Mouse (Mus musculus) kidney, postnatal 0 days (tissue): ENCODE measurements around the gene Tpbgl. TPM values are rescaled to one million over a fixed set of nuclear protein-coding genes. Genes with fewer than 3 reads are reported as not detected.
A peak's percentile ranks its signal among the peaks of the same experiment; 100 is the strongest.

Experiments used
- ATAC-seq: fragments of 200-750 bp; cut with Nextera tagmentation; replicated peaks from 2 replicates; pipeline ENCODE4 v1.8.0; 2017; ENCODE audit warnings: low read depth, moderate number of reproducible peaks, moderate TSS enrichment, moderate library complexity; ENCODE audit not compliant: low FRiP score
- DNase-seq: peaks from one replicate; pipeline ENCODE4 v3.0.0-alpha.2; 2016; ENCODE audit warnings: low spot score
- H3K27ac ChIP-seq: fragments of 300-500 bp; sonication (generic); 2 replicates; pipeline ENCODE4 v1.5.1; 2014; ENCODE audit warnings: mild to moderate bottlenecking
- H3K27me3 ChIP-seq: fragments of 300-500 bp; sonication (generic); 2 replicates; pipeline ENCODE4 v1.6.1; 2014; ENCODE audit warnings: low read length, mixed read lengths; ENCODE audit not compliant: insufficient read depth
- H3K36me3 ChIP-seq: fragments of 300-500 bp; sonication (generic); 2 replicates; pipeline ENCODE4 v1.6.1; 2014; ENCODE audit warnings: low read length, mixed read lengths; ENCODE audit not compliant: insufficient read depth
- H3K4me1 ChIP-seq: fragments of 300-500 bp; sonication (generic); replicated peaks from 2 replicates; pipeline ENCODE4 v1.6.1; 2014; ENCODE audit warnings: antibody characterized with exemption, low read length, mixed read lengths; ENCODE audit not compliant: insufficient read depth
- H3K4me2 ChIP-seq: fragments of 300-500 bp; sonication (generic); 2 replicates; pipeline ENCODE4 v1.6.1; 2014; ENCODE audit warnings: mild to moderate bottlenecking, low read length, moderate library complexity, mixed read lengths
- H3K4me3 ChIP-seq: fragments of 300-500 bp; sonication (generic); replicated peaks from 2 replicates; pipeline ENCODE4 v1.5.1; 2014; ENCODE audit warnings: low read depth, low read length
- H3K9ac ChIP-seq: fragments of 300-500 bp; sonication (generic); 2 replicates; pipeline ENCODE4 v1.6.1; 2014; ENCODE audit warnings: low read depth, low read length
- H3K9me3 ChIP-seq: fragments of 300-500 bp; sonication (generic); replicated peaks from 2 replicates; pipeline ENCODE4 v1.6.1; 2016; ENCODE audit warnings: low read length, inconsistent platforms, mixed read lengths
- CTCF ChIP-seq: IDR thresholded peaks from 2 replicates; pipeline ENCODE4 v1.5.1; 2016; ENCODE audit warnings: antibody characterized with exemption, low read depth, mild to moderate bottlenecking, moderate library complexity
- WGBS: fragments of 180-500 bp; shearing (Covaris S2); extraction: QIAGEN DNeasy Blood & Tissue Kit; methylation state at CpG from one replicate; pipeline ENCODE4 v1.1.7; 2014; 5-methylcytosine and 5-hydroxymethylcytosine counted together
- polyA plus RNA-seq: library from polyadenylated mRNA; unstranded; fragments of >200 nt; fragmentation: Nextera tagmentation; extraction: Ambion mirVana; gene quantifications from 2 replicates; pipeline ENCODE4 v1.2.1, GENCODE M21; 2015

Tpbgl gene
- polyA plus RNA-seq, 1 experiment from 2014 or later: 0.63 TPM

DNA sequence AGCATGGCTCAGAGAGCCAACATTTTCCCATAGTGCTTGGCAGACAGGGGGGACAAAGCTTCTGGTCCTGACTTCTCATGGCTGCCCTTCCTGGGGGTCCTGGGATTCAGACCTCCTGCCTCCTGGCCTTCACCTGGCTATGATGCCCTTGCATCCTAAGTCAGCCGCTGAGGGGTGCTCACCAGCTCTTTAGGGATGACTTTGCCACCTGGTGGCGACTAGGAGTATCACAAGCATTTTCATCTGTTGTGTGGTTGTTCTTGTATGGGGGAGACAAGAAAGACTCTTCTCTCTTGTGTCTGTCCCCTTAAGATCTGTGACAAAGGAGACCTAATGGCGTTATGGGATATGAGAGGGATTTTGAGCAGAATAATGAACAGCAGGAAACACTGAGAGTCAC lies 36.8 kb downstream of the Tpbgl start:
- WGBS: 11% methylated on average over 3 of the region's 3 CpGs
- Histone ChIP-seq H3K27ac (no peak overlapping the region), H3K27me3 (no peaks in the 10 kb centered on the region), H3K9me3 (no peaks in the 10 kb centered on the region), H3K9ac (no peak overlapping the region), H3K36me3 (peaks cover 25% of the 10 kb centered on the region; the same call in 1 of the 2 replicates), H3K4me2 (no peak overlapping the region), H3K4me1 (no peaks in the 10 kb centered on the region), H3K4me3 (no peak overlapping the region)
- DNase-seq: peak; percentile 78
- peak; percentile 87 for TF ChIP-seq CTCF
- ATAC-seq: no peak

- ATAC-seq (no peak), DNase-seq (no peak)
- Histone ChIP-seq H3K27me3 (no peaks in the 10 kb centered on the region), H3K27ac (no peak overlapping the region), H3K4me1 (no peaks in the 10 kb centered on the region), H3K9me3 (no peaks in the 10 kb centered on the region), H3K9ac (no peak overlapping the region), H3K4me2 (no peak overlapping the region), H3K36me3 (peaks cover 9% of the 10 kb centered on the region; the same call in 1 of the 2 replicates), H3K4me3 (no peak overlapping the region)
- WGBS: 89% methylated on average over 8 of the region's 8 CpGs
- no peak for TF ChIP-seq CTCF
Measured at GRCm38 (mm10) chr7:99585976-99586375, 40.9 kb downstream of the Tpbgl start.

DNA sequence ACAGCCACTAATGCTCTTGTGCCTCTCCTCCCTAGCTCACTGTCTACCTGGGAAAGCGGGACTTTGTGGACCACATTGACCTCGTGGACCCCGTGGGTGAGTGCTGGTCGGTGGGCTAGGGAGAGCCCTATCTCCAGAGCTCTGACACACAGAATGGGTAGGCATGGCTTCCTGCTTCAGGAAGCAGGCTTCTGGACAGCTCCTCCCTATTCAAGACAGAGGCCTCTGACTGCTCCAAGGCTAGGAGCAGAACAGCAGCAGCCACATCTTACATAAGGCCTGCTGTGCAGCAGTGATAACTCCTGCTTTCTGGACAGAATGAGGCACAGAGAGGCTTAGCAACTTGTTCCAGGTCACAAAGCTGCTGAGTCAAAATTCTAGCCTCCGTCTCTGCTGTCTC lies 43.3 kb downstream of the Tpbgl start:
- Histone ChIP-seq H3K9me3 (no peaks in the 10 kb centered on the region), H3K36me3 (peaks cover 3% of the 10 kb centered on the region; the same call in 1 of the 2 replicates), H3K4me2 (no peak overlapping the region), H3K9ac (no peak overlapping the region), H3K27me3 (no peaks in the 10 kb centered on the region), H3K27ac (no peak overlapping the region), H3K4me1 (no peaks in the 10 kb centered on the region), H3K4me3 (no peak overlapping the region)
- ATAC-seq (no peak), DNase-seq (no peak)
- no peak for TF ChIP-seq CTCF
- 79% methylated on average over 5 of the region's 5 CpGs for WGBS

DNA sequence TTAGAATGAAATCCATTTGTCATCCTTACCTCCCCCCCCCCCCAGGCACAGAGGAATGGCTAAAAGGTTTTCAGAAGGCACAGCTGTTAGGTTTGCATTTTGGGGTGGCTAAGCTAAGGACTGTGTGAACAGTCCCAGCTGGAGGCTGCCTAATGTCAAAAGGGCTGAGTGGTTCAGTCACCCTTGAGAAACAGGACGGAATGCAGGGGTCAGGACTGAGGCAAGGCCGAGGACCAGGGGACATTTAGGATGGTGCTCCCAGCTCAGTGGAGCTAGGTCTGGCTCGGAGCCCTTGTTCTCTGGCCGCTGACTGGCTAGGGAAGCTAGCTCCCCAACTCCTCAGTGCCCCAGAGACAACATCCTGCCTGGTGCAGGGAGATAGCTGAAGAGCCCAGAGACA lies 44.0 kb downstream of the Tpbgl start:
- DNase-seq: no peak

GRCm38 (mm10) chr7:99582306-99582705 lies 44.6 kb downstream of the Tpbgl start:
- no peak overlapping the region for H3K4me2 ChIP-seq
- H3K9me3 ChIP-seq: no peaks in the 10 kb centered on the region
- DNase-seq: no peak
- no peaks in the 10 kb centered on the region for H3K4me1 ChIP-seq
- no peak overlapping the region for H3K27ac ChIP-seq
- H3K9ac ChIP-seq: no peak overlapping the region
- H3K27me3 ChIP-seq: no peaks in the 10 kb centered on the region
- H3K36me3 ChIP-seq: peaks cover 3% of the 10 kb centered on the region; the same call in 1 of the 2 replicates
- 71% methylated on average over 7 of the region's 7 CpGs for WGBS
- no peak for TF ChIP-seq CTCF
- no peak overlapping the region for H3K4me3 ChIP-seq
- no peak for ATAC-seq

More for the DNA sequence above, 44.0 kb downstream of the Tpbgl start:
- peaks cover 3% of the 10 kb centered on the region; the same call in 1 of the 2 replicates for H3K36me3 ChIP-seq
- 31% methylated on average over 4 of the region's 4 CpGs for WGBS
- no peak overlapping the region for H3K4me2 ChIP-seq
- H3K27me3 ChIP-seq: no peaks in the 10 kb centered on the region
- H3K9ac ChIP-seq: no peak overlapping the region
- no peak overlapping the region for H3K27ac ChIP-seq
- no peaks in the 10 kb centered on the region for H3K4me1 ChIP-seq
- H3K9me3 ChIP-seq: no peaks in the 10 kb centered on the region
- TF ChIP-seq CTCF: no peak
- no peak for ATAC-seq
- H3K4me3 ChIP-seq: no peak overlapping the region

DNA sequence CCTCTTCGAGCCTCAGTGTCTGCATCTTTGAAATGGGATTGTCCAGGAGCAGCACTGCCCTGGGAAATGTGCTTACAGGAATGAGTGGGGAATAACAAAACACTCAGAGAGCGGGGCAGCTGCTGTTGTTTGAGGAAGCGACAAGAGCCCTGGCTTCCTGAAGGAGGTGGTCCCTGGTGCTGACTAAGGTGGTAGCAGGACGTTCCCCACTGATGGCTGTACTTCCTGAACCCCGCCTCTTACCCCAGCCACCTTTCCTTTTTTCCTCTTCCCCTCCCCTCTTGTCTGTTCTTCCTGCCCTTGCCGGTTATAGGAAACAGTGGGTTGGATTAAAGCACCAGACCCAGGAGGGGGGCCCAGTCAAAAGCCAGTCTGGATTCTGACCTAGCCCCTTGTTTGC lies 46.7 kb downstream of the Tpbgl start:
- Histone ChIP-seq H3K27me3 (no peaks in the 10 kb centered on the region), H3K9me3 (no peaks in the 10 kb centered on the region), H3K36me3 (peaks cover 3% of the 10 kb centered on the region; the same call in 1 of the 2 replicates), H3K27ac (no peak overlapping the region), H3K4me3 (no peak overlapping the region), H3K9ac (no peak overlapping the region), H3K4me2 (no peak overlapping the region), H3K4me1 (no peaks in the 10 kb centered on the region)
- DNase-seq (no peak), ATAC-seq (no peak)
- WGBS: 39% methylated on average over 6 of the region's 6 CpGs
- TF ChIP-seq CTCF: no peak
